Mouse (Mus musculus) MEL (cell line): ENCODE results near the gene Pla2g10. TPM values are rescaled to one million over a fixed set of nuclear protein-coding genes. Genes with fewer than 3 reads are reported as not detected.
A peak's percentile ranks its signal among the peaks of the same experiment; 100 is the strongest.
"Not testable (repeated sequence)": the region's sequence is repeated elsewhere in the genome, so short reads cannot be mapped to it uniquely, and the experiment has no call there.

Experiments used
- DNase-seq: peaks from one replicate; pipeline ENCODE4 v3.0.0; 2011; ENCODE audit warnings: low read depth, low spot score
- H3K27ac ChIP-seq: 2 replicates; pipeline ENCODE4 v1.5.1; 2012; ENCODE audit warnings: low read depth, mild to moderate bottlenecking, control low read depth, low read length, moderate library complexity; ENCODE audit not compliant: control insufficient read depth
- H3K27me3 ChIP-seq, 2 experiments: fragments of 150-350 bp in 1 of 2; sonication (generic) in 1 of 2; 2 replicates each; pipeline ENCODE4 v1.6.1; 2012; ENCODE audit warnings: low read length in 2 of 2, mild to moderate bottlenecking in 2 of 2, improper control_type of control experiment in 1 of 2, moderate library complexity in 1 of 2; ENCODE audit not compliant: insufficient read depth in 2 of 2, control insufficient read depth in 1 of 2
- H3K36me3 ChIP-seq, 2 experiments: 2 replicates each; pipeline ENCODE4 v1.6.1; 2012 to 2014; ENCODE audit warnings: low read length in 2 of 2, improper control_type of control experiment in 1 of 2, inconsistent platforms in 1 of 2, mild to moderate bottlenecking in 1 of 2; ENCODE audit not compliant: insufficient read depth in 2 of 2, control insufficient read depth in 1 of 2
- H3K4me1 ChIP-seq, 2 experiments: fragments of 150-350 bp in 1 of 2; sonication (generic) in 1 of 2; 2 replicates each; pipeline ENCODE4 v1.6.1; 2012; ENCODE audit warnings: low read length in 2 of 2, improper control_type of control experiment in 1 of 2, mild to moderate bottlenecking in 1 of 2; ENCODE audit not compliant: insufficient read depth in 2 of 2, control insufficient read depth in 1 of 2
- H3K4me3 ChIP-seq, 2 experiments: fragments of 150-350 bp in 1 of 2; sonication (generic) in 1 of 2; 2 replicates each; pipeline ENCODE4 v1.5.1; 2012; ENCODE audit warnings: low read depth in 2 of 2, low read length in 2 of 2, mild to moderate bottlenecking in 2 of 2, moderate library complexity in 2 of 2, control low read depth in 1 of 2, improper control_type of control experiment in 1 of 2; ENCODE audit not compliant: control insufficient read depth in 1 of 2, insufficient read depth in 1 of 2
- H3K79me2 ChIP-seq: 2 replicates; pipeline ENCODE4 v1.6.1; 2012; ENCODE audit warnings: mild to moderate bottlenecking, low read length, moderate library complexity; ENCODE audit not compliant: control insufficient read depth, poor library complexity, insufficient read depth
- H3K9ac ChIP-seq: 2 replicates; pipeline ENCODE4 v1.6.1; 2012; ENCODE audit warnings: low read depth, mild to moderate bottlenecking, control low read depth, low read length, moderate library complexity; ENCODE audit not compliant: control insufficient read depth, poor library complexity, severe bottlenecking
- H3K9me3 ChIP-seq: fragments of 150-350 bp; sonication (generic); replicated peaks from 2 replicates; pipeline ENCODE4 v1.6.1; 2012; ENCODE audit warnings: mild to moderate bottlenecking, low read length, improper control_type of control experiment, moderate library complexity; ENCODE audit not compliant: insufficient read depth
- CHD2 ChIP-seq: IDR thresholded peaks from 2 replicates; pipeline ENCODE4 v1.6.1; 2011; ENCODE audit warnings: low read length, improper control_type of control experiment
- CTCF ChIP-seq, 3 experiments: IDR thresholded peaks in 2 of 3; conservative IDR thresholded peaks in 1 of 3; 2 replicates each; pipeline ENCODE4 v1.5.1; 2011 to 2012; ENCODE audit warnings: low read length in 3 of 3, low read depth in 2 of 3, mild to moderate bottlenecking in 2 of 3, improper control_type of control experiment in 1 of 3, inconsistent platforms in 1 of 3, mixed read lengths in 1 of 3, moderate library complexity in 1 of 3; ENCODE audit not compliant: control insufficient read depth in 1 of 3, insufficient read depth in 1 of 3, poor library complexity in 1 of 3, severe bottlenecking in 1 of 3
- ELF1 ChIP-seq: IDR thresholded peaks from 2 replicates; pipeline ENCODE4 v1.6.1; 2014; ENCODE audit warnings: low read depth, mild to moderate bottlenecking, inconsistent platforms, low read length, improper control_type of control experiment, moderate library complexity
- EP300 ChIP-seq, 2 experiments: IDR thresholded peaks; 2 replicates each; pipeline ENCODE4 v1.6.1; 2011; ENCODE audit warnings: improper control_type of control experiment in 2 of 2, low read length in 2 of 2, low read depth in 1 of 2, mild to moderate bottlenecking in 1 of 2
- ETS1 ChIP-seq: IDR thresholded peaks from 2 replicates; pipeline ENCODE4 v1.6.1; 2012; ENCODE audit warnings: low read depth, mild to moderate bottlenecking, inconsistent platforms, low read length, improper control_type of control experiment, moderate library complexity
- MAFK ChIP-seq: IDR thresholded peaks from 2 replicates; pipeline ENCODE4 v1.6.1; 2011; ENCODE audit warnings: low read depth, mild to moderate bottlenecking, low read length, improper control_type of control experiment, borderline replicate concordance
- MEF2A ChIP-seq: IDR thresholded peaks from 2 replicates; pipeline ENCODE4 v1.6.1; 2014; ENCODE audit warnings: low read depth, mild to moderate bottlenecking, inconsistent platforms, low read length, improper control_type of control experiment; ENCODE audit not compliant: poor library complexity, insufficient replicate concordance, severe bottlenecking; ENCODE audit errors: extremely low read depth
- MYC ChIP-seq: IDR thresholded peaks from 2 replicates; pipeline ENCODE4 v1.6.1; 2011; ENCODE audit warnings: low read depth, mild to moderate bottlenecking, low read length, improper control_type of control experiment, moderate library complexity
- POLR2AphosphoS5 ChIP-seq: IDR thresholded peaks from 2 replicates; pipeline ENCODE4 v1.6.1; 2012; ENCODE audit warnings: low read depth, borderline replicate concordance, mild to moderate bottlenecking, inconsistent platforms, low read length, moderate library complexity, mixed read lengths
- RCOR1 ChIP-seq: IDR thresholded peaks from 2 replicates; pipeline ENCODE4 v1.6.1; 2012; ENCODE audit warnings: low read depth, mild to moderate bottlenecking, inconsistent platforms, low read length, improper control_type of control experiment
- TAL1 ChIP-seq: IDR thresholded peaks from 2 replicates; pipeline ENCODE4 v1.6.1; 2012; ENCODE audit warnings: mild to moderate bottlenecking, inconsistent platforms, low read length, moderate library complexity, mixed read lengths
- UBTF ChIP-seq: IDR thresholded peaks from 2 replicates; pipeline ENCODE4 v1.6.1; 2012; ENCODE audit warnings: low read depth, mild to moderate bottlenecking, inconsistent platforms, low read length, improper control_type of control experiment, moderate library complexity, borderline replicate concordance; ENCODE audit not compliant: insufficient read depth
- USF1 ChIP-seq: IDR thresholded peaks from 2 replicates; pipeline ENCODE4 v1.6.1; 2014; ENCODE audit warnings: low read depth, mild to moderate bottlenecking, inconsistent platforms, low read length, improper control_type of control experiment, moderate library complexity
- ZC3H11A ChIP-seq: IDR thresholded peaks from 2 replicates; pipeline ENCODE4 v1.6.1; 2012; ENCODE audit warnings: low read depth, mild to moderate bottlenecking, inconsistent platforms, low read length, improper control_type of control experiment
- ZKSCAN1 ChIP-seq: IDR thresholded peaks from 2 replicates; pipeline ENCODE4 v1.6.1; 2012; ENCODE audit warnings: low read depth, mild to moderate bottlenecking, inconsistent platforms, low read length, improper control_type of control experiment, moderate library complexity
- polyA plus RNA-seq, 2 experiments: library from polyadenylated mRNA; stranded (reverse) in 1 of 2; unstranded in 1 of 2; fragments of >175 nt in 1 of 2; fragments of >200 nt in 1 of 2; gene quantifications; 2 replicates each; pipeline versions ENCODE4 v1.2.1 to v1.2.4; 2012; ENCODE audit warnings: low replicate concordance in 2 of 2, low read depth in 1 of 2; ENCODE audit not compliant: insufficient read length in 2 of 2, insufficient read depth in 1 of 2, missing spikeins in 1 of 2
- total RNA-seq: library from RNA; depleted of rRNA; stranded (reverse); fragments of 300-350 nt; gene quantifications from 2 replicates; pipeline ENCODE4 v1.2.3, GENCODE M21; 2012

Pla2g10 gene
- total and polyA plus RNA-seq, 3 experiments = not detected

DNA sequence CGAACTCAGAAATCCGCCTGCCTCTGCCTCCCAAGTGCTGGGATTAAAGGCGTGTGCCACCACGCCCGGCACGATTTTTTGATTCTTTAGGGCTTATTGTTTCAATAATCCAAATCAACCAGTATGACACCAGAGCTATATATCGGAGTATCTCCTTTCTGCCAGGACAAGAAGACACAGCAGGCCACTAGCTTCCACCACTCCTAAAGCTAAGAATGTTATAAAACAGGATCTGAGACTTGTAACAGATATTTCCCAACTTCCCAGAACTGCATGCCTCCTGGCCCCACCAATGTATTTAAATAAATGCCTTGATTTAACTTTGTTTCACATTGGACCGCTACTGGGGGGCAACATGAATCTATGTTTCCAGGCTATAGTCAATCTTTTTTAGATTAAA lies 16.9 kb upstream of the Pla2g10 start:
- 0 out of 4 replicates have a peak, but pooled peaks cover 0 to under 1% of the 10 kb centered on the region in 2 experiments for H3K4me1 ChIP-seq
- TF ChIP-seq MEF2A = no peak
- no peak for TF ChIP-seq ELF1
- no peak for TF ChIP-seq MAFK
- no peak for TF ChIP-seq RCOR1
- no peak for TF ChIP-seq CHD2
- TF ChIP-seq ETS1 = no peak
- no peak for TF ChIP-seq TAL1
- no peak for TF ChIP-seq ZKSCAN1
- TF ChIP-seq ZC3H11A = no peak
- TF ChIP-seq UBTF = no peak
- TF ChIP-seq, all 39 proteins: peak for 0
- H3K9me3 ChIP-seq = no peaks in the 10 kb centered on the region
- DNase-seq = no peak
- no peak overlapping the region for H3K9ac ChIP-seq
- peaks cover 5% of the 10 kb centered on the region in 2 experiments for H3K27me3 ChIP-seq
- H3K4me3 ChIP-seq = no peak overlapping the region
- no peak overlapping the region for H3K27ac ChIP-seq
- H3K36me3 ChIP-seq = no peaks in the 10 kb centered on the region
- no peaks in the 10 kb centered on the region for H3K79me2 ChIP-seq

DNA sequence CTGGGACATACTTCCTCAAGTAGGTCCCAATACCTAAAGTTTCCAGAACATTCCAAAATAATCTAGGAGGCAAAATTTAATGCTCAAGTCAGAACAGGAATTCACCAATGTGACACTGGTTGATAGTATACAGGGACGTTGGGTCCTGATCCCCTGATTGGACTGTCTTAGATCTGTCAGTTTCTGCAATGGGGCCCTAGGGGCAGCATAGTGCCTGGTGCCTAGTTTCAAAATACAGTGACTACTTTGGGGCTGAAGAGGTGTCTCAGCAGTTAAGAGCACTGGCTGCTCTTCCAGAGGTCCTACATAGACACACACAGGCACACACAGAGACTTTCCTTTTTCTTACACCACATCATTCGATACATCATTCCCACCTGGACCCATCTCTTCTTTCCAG lies 10.1 kb upstream of the Pla2g10 start:
- TF ChIP-seq CTCF (IDR thresholded peaks at IDR 0.05 in 2 of 3, conservative IDR thresholded peaks at IDR 0.05 in 1 of 3; ENCODE audit: control insufficient read depth in 1 of 3, insufficient read depth in 1 of 3, low read depth in 2 of 3, low read length in 3 of 3, poor library complexity in 1 of 3, severe bottlenecking in 1 of 3) (peak in 1 of 3 experiments; percentile 20; a peak in 2 of 6 replicates), POLR2AphosphoS5 (no peak), USF1 (no peak), MYC (no peak), EP300 (IDR thresholded peaks at IDR 0.05; ENCODE audit: low read depth in 1 of 2, low read length in 2 of 2) (peak in 1 of 2 experiments; percentile 5; a peak in 1 of 4 replicates)
- Histone ChIP-seq H3K4me3 (no peak overlapping the region), H3K36me3 (no peaks in the 10 kb centered on the region; a peak in 1 of 4 replicates), H3K79me2 (no peaks in the 10 kb centered on the region), H3K9me3 (no peaks in the 10 kb centered on the region), H3K9ac (no peak overlapping the region), H3K27ac (no peak overlapping the region), H3K27me3 (no peaks in the 10 kb centered on the region; a peak in 2 of 4 replicates), H3K4me1 (peaks cover 0 to 5% of the 10 kb centered on the region in 2 experiments; a peak in 2 of 4 replicates)
- DNase-seq = peak; percentile 47

DNA sequence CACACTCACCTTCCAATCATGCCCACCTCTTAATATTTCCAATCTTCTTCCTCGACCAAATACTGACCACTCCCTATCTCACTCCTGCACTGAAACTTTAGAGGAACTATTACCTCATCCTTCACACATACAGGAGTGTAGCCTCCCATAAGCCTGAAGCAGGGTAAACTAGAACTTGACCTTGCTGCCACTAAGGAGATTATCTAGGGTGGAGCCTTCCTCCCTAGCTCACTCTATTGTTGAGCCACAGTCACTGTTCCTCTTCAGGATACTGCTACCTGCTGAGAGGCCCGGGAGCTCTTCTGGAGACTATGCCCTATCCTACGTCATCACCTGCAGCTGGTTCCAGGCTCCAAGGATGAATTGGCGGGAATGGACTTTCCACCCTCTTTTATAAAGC lies 8.3 kb upstream of the Pla2g10 start:
- not testable (repeated sequence) for H3K9me3 ChIP-seq, H3K36me3 ChIP-seq, H3K27ac ChIP-seq, H3K9ac ChIP-seq, DNase-seq, H3K4me1 ChIP-seq, H3K79me2 ChIP-seq, H3K4me3 ChIP-seq, H3K27me3 ChIP-seq
